Mouse (Mus musculus): Measurements from ENCODE around the gene Ccdc92. TPM values are rescaled to one million over a fixed set of nuclear protein-coding genes. Genes with fewer than 3 reads are reported as not detected.

The Ccdc92 gene
- 1.3 to 3.4 TPM (median 2.0 TPM) in 4 replicates for total RNA-seq (2023)

GRCm38 (mm10) chr5:124862013-124862866 lies at the start of gene Ccdc92, which contains the start of gene Zfp664:
Ccdc92 (minus strand) TSS chr5:124862424.
Zfp664 (plus strand) TSS chr5:124862691.

Other genes starting within 250 kb of the Ccdc92 start
- gene Atp6v0a2, start 233.8 kb downstream of the Ccdc92 start, total RNA-seq (2023): 46.0 to 62.9 TPM (median 54.8 TPM) in 4 replicates
- gene Dnah10, start 137.3 kb downstream of the Ccdc92 start, total RNA-seq (2023): 0.06 TPM in 1 of 4 replicates, not detected in the others
- 19.9 to 25.9 TPM (median 22.9 TPM) in 4 replicates for gene Zfp664, start 267 bp upstream of the Ccdc92 start, total RNA-seq (2023)
- not detected in 4 replicates for gene Rflna, start 140.8 kb upstream of the Ccdc92 start, total RNA-seq (2023)

All from B cell, adult 62 days (primary cell).